Mouse (Mus musculus) MEL (cell line): ENCODE results near the gene Zmynd11. TPM values are rescaled to one million over a fixed set of nuclear protein-coding genes. Genes with fewer than 3 reads are reported as not detected.

Experiments
- DNase-seq: peaks from one replicate; pipeline ENCODE4 v3.0.0; 2011; ENCODE audit warnings: low read depth, low spot score
- H3K27ac ChIP-seq: 2 replicates; pipeline ENCODE4 v1.5.1; 2012; ENCODE audit warnings: low read depth, mild to moderate bottlenecking, control low read depth, low read length, moderate library complexity; ENCODE audit not compliant: control insufficient read depth
- H3K27me3 ChIP-seq, 2 experiments: fragments of 150-350 bp in 1 of 2; sonication (generic) in 1 of 2; 2 replicates each; pipeline ENCODE4 v1.6.1; 2012; ENCODE audit warnings: low read length in 2 of 2, mild to moderate bottlenecking in 2 of 2, improper control_type of control experiment in 1 of 2, moderate library complexity in 1 of 2; ENCODE audit not compliant: insufficient read depth in 2 of 2, control insufficient read depth in 1 of 2
- H3K36me3 ChIP-seq, 2 experiments: 2 replicates each; pipeline ENCODE4 v1.6.1; 2012 to 2014; ENCODE audit warnings: low read length in 2 of 2, improper control_type of control experiment in 1 of 2, inconsistent platforms in 1 of 2, mild to moderate bottlenecking in 1 of 2; ENCODE audit not compliant: insufficient read depth in 2 of 2, control insufficient read depth in 1 of 2
- H3K4me1 ChIP-seq, 2 experiments: fragments of 150-350 bp in 1 of 2; sonication (generic) in 1 of 2; 2 replicates each; pipeline ENCODE4 v1.6.1; 2012; ENCODE audit warnings: low read length in 2 of 2, improper control_type of control experiment in 1 of 2, mild to moderate bottlenecking in 1 of 2; ENCODE audit not compliant: insufficient read depth in 2 of 2, control insufficient read depth in 1 of 2
- H3K4me3 ChIP-seq, 2 experiments: fragments of 150-350 bp in 1 of 2; sonication (generic) in 1 of 2; 2 replicates each; pipeline ENCODE4 v1.5.1; 2012; ENCODE audit warnings: low read depth in 2 of 2, low read length in 2 of 2, mild to moderate bottlenecking in 2 of 2, moderate library complexity in 2 of 2, control low read depth in 1 of 2, improper control_type of control experiment in 1 of 2; ENCODE audit not compliant: control insufficient read depth in 1 of 2, insufficient read depth in 1 of 2
- H3K79me2 ChIP-seq: 2 replicates; pipeline ENCODE4 v1.6.1; 2012; ENCODE audit warnings: mild to moderate bottlenecking, low read length, moderate library complexity; ENCODE audit not compliant: control insufficient read depth, poor library complexity, insufficient read depth
- H3K9ac ChIP-seq: 2 replicates; pipeline ENCODE4 v1.6.1; 2012; ENCODE audit warnings: low read depth, mild to moderate bottlenecking, control low read depth, low read length, moderate library complexity; ENCODE audit not compliant: control insufficient read depth, poor library complexity, severe bottlenecking
- H3K9me3 ChIP-seq: fragments of 150-350 bp; sonication (generic); replicated peaks from 2 replicates; pipeline ENCODE4 v1.6.1; 2012; ENCODE audit warnings: mild to moderate bottlenecking, low read length, improper control_type of control experiment, moderate library complexity; ENCODE audit not compliant: insufficient read depth
- BHLHE40 ChIP-seq: IDR thresholded peaks from 2 replicates; pipeline ENCODE4 v1.6.1; 2012; ENCODE audit warnings: low read depth, mild to moderate bottlenecking, inconsistent platforms, low read length, improper control_type of control experiment, borderline replicate concordance
- CHD2 ChIP-seq: IDR thresholded peaks from 2 replicates; pipeline ENCODE4 v1.6.1; 2011; ENCODE audit warnings: low read length, improper control_type of control experiment
- CTCF ChIP-seq, 3 experiments: IDR thresholded peaks in 2 of 3; conservative IDR thresholded peaks in 1 of 3; 2 replicates each; pipeline ENCODE4 v1.5.1; 2011 to 2012; ENCODE audit warnings: low read length in 3 of 3, low read depth in 2 of 3, mild to moderate bottlenecking in 2 of 3, improper control_type of control experiment in 1 of 3, inconsistent platforms in 1 of 3, mixed read lengths in 1 of 3, moderate library complexity in 1 of 3; ENCODE audit not compliant: control insufficient read depth in 1 of 3, insufficient read depth in 1 of 3, poor library complexity in 1 of 3, severe bottlenecking in 1 of 3
- ELF1 ChIP-seq: IDR thresholded peaks from 2 replicates; pipeline ENCODE4 v1.6.1; 2014; ENCODE audit warnings: low read depth, mild to moderate bottlenecking, inconsistent platforms, low read length, improper control_type of control experiment, moderate library complexity
- JUND ChIP-seq: IDR thresholded peaks from 2 replicates; pipeline ENCODE4 v1.6.1; 2011; ENCODE audit warnings: low read depth, mild to moderate bottlenecking, improper control_type of control experiment, low read length
- KAT2A ChIP-seq: conservative IDR thresholded peaks from 2 replicates; pipeline ENCODE4 v1.6.1; 2012; ENCODE audit warnings: low read depth, low read length, improper control_type of control experiment, inconsistent platforms
- MEF2A ChIP-seq: IDR thresholded peaks from 2 replicates; pipeline ENCODE4 v1.6.1; 2014; ENCODE audit warnings: low read depth, mild to moderate bottlenecking, inconsistent platforms, low read length, improper control_type of control experiment; ENCODE audit not compliant: poor library complexity, insufficient replicate concordance, severe bottlenecking; ENCODE audit errors: extremely low read depth
- NELFE ChIP-seq: IDR thresholded peaks from 2 replicates; pipeline ENCODE4 v1.6.1; 2011; ENCODE audit warnings: low read depth, low read length, improper control_type of control experiment
- NRF1 ChIP-seq: IDR thresholded peaks from 2 replicates; pipeline ENCODE4 v1.6.1; 2014; ENCODE audit warnings: low read depth, mild to moderate bottlenecking, inconsistent platforms, low read length, improper control_type of control experiment, moderate library complexity; ENCODE audit not compliant: poor library complexity, insufficient read depth, severe bottlenecking
- POLR2A ChIP-seq, 2 experiments: IDR thresholded peaks; 2 replicates each; pipeline ENCODE4 v1.6.1; 2011 to 2012; ENCODE audit warnings: low read length in 2 of 2, mild to moderate bottlenecking in 2 of 2, control low read depth in 1 of 2, improper control_type of control experiment in 1 of 2, low read depth in 1 of 2, moderate library complexity in 1 of 2; ENCODE audit not compliant: control insufficient read depth in 1 of 2, insufficient read depth in 1 of 2, poor library complexity in 1 of 2
- POLR2AphosphoS5 ChIP-seq: IDR thresholded peaks from 2 replicates; pipeline ENCODE4 v1.6.1; 2012; ENCODE audit warnings: low read depth, borderline replicate concordance, mild to moderate bottlenecking, inconsistent platforms, low read length, moderate library complexity, mixed read lengths
- TAL1 ChIP-seq: IDR thresholded peaks from 2 replicates; pipeline ENCODE4 v1.6.1; 2012; ENCODE audit warnings: mild to moderate bottlenecking, inconsistent platforms, low read length, moderate library complexity, mixed read lengths
- TBP ChIP-seq: IDR thresholded peaks from 2 replicates; pipeline ENCODE4 v1.8.0; 2011; ENCODE audit warnings: low read depth, low read length, improper control_type of control experiment
- UBTF ChIP-seq: IDR thresholded peaks from 2 replicates; pipeline ENCODE4 v1.6.1; 2012; ENCODE audit warnings: low read depth, mild to moderate bottlenecking, inconsistent platforms, low read length, improper control_type of control experiment, moderate library complexity, borderline replicate concordance; ENCODE audit not compliant: insufficient read depth
- ZC3H11A ChIP-seq: IDR thresholded peaks from 2 replicates; pipeline ENCODE4 v1.6.1; 2012; ENCODE audit warnings: low read depth, mild to moderate bottlenecking, inconsistent platforms, low read length, improper control_type of control experiment
- ZKSCAN1 ChIP-seq: IDR thresholded peaks from 2 replicates; pipeline ENCODE4 v1.6.1; 2012; ENCODE audit warnings: low read depth, mild to moderate bottlenecking, inconsistent platforms, low read length, improper control_type of control experiment, moderate library complexity
- ZMIZ1 ChIP-seq: IDR thresholded peaks from 2 replicates; pipeline ENCODE4 v1.6.1; 2012; ENCODE audit warnings: low read depth, mild to moderate bottlenecking, inconsistent platforms, low read length, improper control_type of control experiment, moderate library complexity
- ZNF384 ChIP-seq: IDR thresholded peaks from 2 replicates; pipeline ENCODE4 v1.6.1; 2012; ENCODE audit warnings: low read depth, mild to moderate bottlenecking, inconsistent platforms, low read length, improper control_type of control experiment
- polyA plus RNA-seq, 2 experiments: library from polyadenylated mRNA; stranded (reverse) in 1 of 2; unstranded in 1 of 2; fragments of >175 nt in 1 of 2; fragments of >200 nt in 1 of 2; gene quantifications; 2 replicates each; pipeline versions ENCODE4 v1.2.1 to v1.2.4; 2012; ENCODE audit warnings: low replicate concordance in 2 of 2, low read depth in 1 of 2; ENCODE audit not compliant: insufficient read length in 2 of 2, insufficient read depth in 1 of 2, missing spikeins in 1 of 2
- total RNA-seq: library from RNA; depleted of rRNA; stranded (reverse); fragments of 300-350 nt; gene quantifications from 2 replicates; pipeline ENCODE4 v1.2.3, GENCODE M21; 2012

Zmynd11 gene
- total and polyA plus RNA-seq, 3 experiments = 21.8 to 310 (median 33.0) TPM

DNA sequence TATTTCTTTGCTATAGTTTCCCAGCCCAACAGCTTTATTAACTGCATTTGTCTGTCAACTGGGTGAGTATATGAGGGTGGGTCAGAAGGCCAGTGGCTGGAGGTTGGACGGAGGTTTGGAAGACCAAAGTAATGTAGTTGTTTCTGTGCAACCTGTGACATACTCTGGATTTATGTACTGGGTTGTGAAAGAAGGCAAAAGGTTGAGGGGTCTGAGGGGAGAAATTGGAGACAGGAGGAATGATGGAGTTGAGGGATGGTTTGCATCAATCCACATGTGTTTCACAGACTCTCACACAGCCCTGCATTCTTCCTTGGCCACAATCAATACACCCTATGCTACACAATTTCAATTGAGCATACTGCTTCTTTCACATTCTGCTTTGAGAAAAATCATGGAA is 1.4 kb upstream of the Zmynd11 start:
- Histone ChIP-seq H3K4me3 (no peak overlapping the region), H3K4me1 (peaks cover 0 to 4% of the 10 kb centered on the region in 2 experiments; a peak in 2 of 4 replicates), H3K36me3 (peaks cover 0 to 11% of the 10 kb centered on the region in 2 experiments; a peak in 2 of 4 replicates), H3K9ac (no peak overlapping the region), H3K27ac (no peak overlapping the region), H3K9me3 (no peaks in the 10 kb centered on the region), H3K27me3 (peaks cover 3 to 10% of the 10 kb centered on the region in 2 experiments; a peak in 3 of 4 replicates), H3K79me2 (peaks cover 28% of the 10 kb centered on the region)
- no peak for TF ChIP-seq ZMIZ1
- no peak for TF ChIP-seq CHD2
- no peak for TF ChIP-seq KAT2A
- no peak for TF ChIP-seq ZNF384
- TF ChIP-seq NELFE = no peak
- TF ChIP-seq POLR2A (IDR thresholded peaks at IDR 0.05; ENCODE audit: control insufficient read depth in 1 of 2, insufficient read depth in 1 of 2, low read depth in 1 of 2, low read length in 2 of 2, poor library complexity in 1 of 2) = no peak
- no peak for TF ChIP-seq MEF2A
- TF ChIP-seq NRF1 = no peak
- no peak for TF ChIP-seq TAL1
- no peak for TF ChIP-seq JUND
- no peak for TF ChIP-seq UBTF
- no peak for TF ChIP-seq ZC3H11A
- no peak for TF ChIP-seq BHLHE40
- TF ChIP-seq ZKSCAN1 = no peak
- TF ChIP-seq ELF1 = no peak
- no peak for DNase-seq

DNA sequence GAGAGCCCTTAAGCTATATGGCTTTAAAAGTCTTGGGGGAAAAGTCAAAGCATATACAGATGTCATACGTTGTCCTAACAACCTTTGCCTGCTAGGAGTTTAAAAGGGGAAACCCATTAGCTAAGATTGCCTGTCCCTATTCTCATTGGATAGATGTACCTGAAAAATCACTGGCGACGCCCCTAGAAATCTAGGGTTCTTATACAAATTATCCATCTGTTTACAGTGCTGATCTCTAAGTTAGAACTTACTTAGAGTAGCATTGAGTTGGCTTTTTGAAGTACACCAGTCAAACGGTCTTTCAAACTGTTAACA is 364 bp upstream of the Zmynd11 start:
- Histone ChIP-seq H3K36me3 (peaks cover 0 to 11% of the 10 kb centered on the region in 2 experiments; a peak in 2 of 4 replicates), H3K27me3 (peaks cover 3 to 10% of the 10 kb centered on the region in 2 experiments; a peak in 3 of 4 replicates), H3K9me3 (no peaks in the 10 kb centered on the region), H3K9ac (peak overlapping the region; percentile 99; the same call in 1 of the 2 replicates), H3K27ac (no peak overlapping the region), H3K4me1 (peaks cover 2 to 4% of the 10 kb centered on the region in 2 experiments; a peak in 3 of 4 replicates), H3K79me2 (peaks cover 31% of the 10 kb centered on the region), H3K4me3 (peak overlapping the region; percentile 74 to 96)
- peak; percentile 67 for DNase-seq
- TF ChIP-seq ELF1 (no peak), TBP (peak; percentile 61; the same call in 1 of the 2 replicates), CTCF (IDR thresholded peaks at IDR 0.05 in 2 of 3, conservative IDR thresholded peaks at IDR 0.05 in 1 of 3; ENCODE audit: control insufficient read depth in 1 of 3, insufficient read depth in 1 of 3, low read depth in 2 of 3, low read length in 3 of 3, poor library complexity in 1 of 3, severe bottlenecking in 1 of 3) (no peak), KAT2A (no peak), POLR2AphosphoS5 (no peak)
